Mouse (Mus musculus) heart, embryonic 13.5 days (tissue): Measurements from ENCODE around the gene Pacrg. TPM values are rescaled to one million over a fixed set of nuclear protein-coding genes. Genes with fewer than 3 reads are reported as not detected.
A peak's percentile ranks its signal among the peaks of the same experiment; 100 is the strongest.

Experiments used
- ATAC-seq: fragments of 200-750 bp; cut with Nextera tagmentation; 2 replicates; pipeline ENCODE4 v1.8.0; 2017; ENCODE audit warnings: moderate TSS enrichment; ENCODE audit not compliant: insufficient number of reproducible peaks, low FRiP score, low TSS enrichment; ENCODE audit errors: extremely low read depth
- H3K27ac ChIP-seq: fragments of 300-500 bp; sonication (generic); replicated peaks from 2 replicates; pipeline ENCODE4 v1.5.1; 2015; ENCODE audit warnings: moderate library complexity, mild to moderate bottlenecking, inconsistent platforms
- H3K27me3 ChIP-seq: fragments of 300-500 bp; sonication (generic); replicated peaks from 2 replicates; pipeline ENCODE4 v1.6.1; 2015; ENCODE audit warnings: mild to moderate bottlenecking, inconsistent platforms
- H3K36me3 ChIP-seq: fragments of 300-500 bp; sonication (generic); 2 replicates; pipeline ENCODE4 v1.6.1; 2015; ENCODE audit warnings: mild to moderate bottlenecking, inconsistent platforms
- H3K4me1 ChIP-seq: fragments of 300-500 bp; sonication (generic); 2 replicates; pipeline ENCODE4 v1.6.1; 2015; ENCODE audit warnings: inconsistent platforms
- H3K4me2 ChIP-seq: fragments of 300-500 bp; sonication (generic); 2 replicates; pipeline ENCODE4 v1.6.1; 2015; ENCODE audit warnings: inconsistent platforms, mild to moderate bottlenecking, moderate library complexity
- H3K4me3 ChIP-seq: fragments of 300-500 bp; sonication (generic); 2 replicates; pipeline ENCODE4 v1.5.1; 2015; ENCODE audit warnings: moderate library complexity, mild to moderate bottlenecking, inconsistent platforms
- H3K9ac ChIP-seq: fragments of 300-500 bp; sonication (generic); 2 replicates; pipeline ENCODE4 v1.6.1; 2015; ENCODE audit warnings: inconsistent platforms, mild to moderate bottlenecking, moderate library complexity
- H3K9me3 ChIP-seq: fragments of 300-500 bp; sonication (generic); 2 replicates; pipeline ENCODE4 v1.6.1; 2016; ENCODE audit warnings: inconsistent platforms
- WGBS: fragments of 180-500 bp; shearing (Covaris S2); methylation state at CpG from one replicate; pipeline ENCODE4 v1.1.7; 2015; ENCODE audit warnings: mixed read lengths; 5-methylcytosine and 5-hydroxymethylcytosine counted together
- polyA plus RNA-seq: library from polyadenylated mRNA; unstranded; fragments of >200 nt; fragmentation: Nextera tagmentation; extraction: Ambion mirVana; gene quantifications from 2 replicates; pipeline ENCODE4 v1.2.1, GENCODE M21; 2015

The Pacrg gene
- polyA plus RNA-seq, 1 experiment from 2014 or later: 0.64 TPM

DNA sequence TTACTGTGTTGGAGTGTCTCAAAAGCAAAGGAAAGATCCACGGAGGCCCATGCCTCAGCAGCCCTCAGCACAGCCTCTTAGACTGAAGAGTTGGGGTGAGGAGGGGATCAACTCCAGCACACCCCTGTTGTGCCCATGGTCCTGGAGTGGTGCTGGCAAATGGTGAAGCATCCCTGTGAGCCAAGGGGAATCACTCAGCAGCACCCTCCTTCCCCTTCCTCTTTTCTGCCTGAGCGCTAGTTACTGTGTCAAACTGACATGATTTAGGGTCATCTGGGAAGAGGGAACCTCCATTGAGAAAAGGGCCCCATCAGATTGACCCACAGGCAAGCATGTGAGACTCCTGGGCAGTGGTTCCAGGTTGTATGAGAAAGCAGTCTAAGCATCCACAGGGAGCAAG lies 299.3 kb downstream of the Pacrg start:
- H3K36me3 ChIP-seq: no peaks in the 10 kb centered on the region
- 68% methylated on average over 2 of the region's 2 CpGs for WGBS
- H3K4me2 ChIP-seq: no peak overlapping the region

DNA sequence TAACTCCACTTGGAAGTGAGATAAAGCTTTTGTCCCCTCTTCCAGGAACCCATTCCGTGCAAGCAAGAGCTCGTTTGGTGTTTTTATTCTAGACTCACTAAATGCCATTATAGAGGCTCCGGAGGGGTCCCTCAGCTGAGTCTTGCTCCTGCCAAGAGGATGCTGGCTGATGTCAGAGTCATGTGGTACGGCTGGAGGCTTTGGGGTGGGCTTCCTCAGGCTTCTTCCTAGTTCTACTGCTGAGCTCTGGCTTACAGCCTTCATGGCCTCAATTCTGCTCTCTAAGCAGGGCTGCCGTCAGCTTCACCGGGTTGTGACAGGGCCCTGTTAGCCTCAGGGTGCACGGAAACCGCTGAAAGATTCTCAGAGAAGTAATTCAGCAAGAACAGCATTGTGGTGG lies 305.9 kb downstream of the Pacrg start:
- 56% methylated on average over 8 of the region's 8 CpGs for WGBS
- Histone ChIP-seq H3K27ac (no peak overlapping the region), H3K4me1 (peaks cover 19% of the 10 kb centered on the region), H3K4me2 (no peak overlapping the region; the same call in 1 of the 2 replicates), H3K9me3 (no peaks in the 10 kb centered on the region), H3K4me3 (no peak overlapping the region), H3K36me3 (no peaks in the 10 kb centered on the region), H3K27me3 (no peaks in the 10 kb centered on the region), H3K9ac (no peak overlapping the region)
- no peak for ATAC-seq

More for the DNA sequence above, 299.3 kb downstream of the Pacrg start:
- Histone ChIP-seq H3K9ac (no peak overlapping the region), H3K27ac (no peak overlapping the region), H3K4me1 (no peaks in the 10 kb centered on the region), H3K27me3 (no peaks in the 10 kb centered on the region), H3K4me3 (no peak overlapping the region), H3K9me3 (no peaks in the 10 kb centered on the region)
- no peak for ATAC-seq

DNA sequence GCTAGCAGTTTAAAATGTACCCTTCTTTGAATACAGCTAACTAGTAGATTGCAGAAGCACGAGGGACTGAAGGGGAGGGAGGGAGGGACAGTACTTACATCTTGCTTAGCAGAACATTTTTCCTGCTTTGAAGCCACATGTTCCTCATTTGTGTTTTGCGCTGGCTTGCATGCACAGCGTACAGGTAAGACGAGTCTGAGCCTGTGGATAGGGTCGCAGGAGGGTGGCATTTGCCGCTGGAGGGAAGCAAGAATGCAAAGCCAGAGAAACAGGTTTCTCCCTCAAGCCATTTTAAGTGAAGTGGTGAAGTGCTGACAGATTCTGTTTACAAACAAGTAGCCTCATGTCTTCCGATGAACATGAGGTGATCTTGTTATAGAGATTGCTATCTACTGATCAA lies 306.6 kb downstream of the Pacrg start:
- 65% methylated on average over 7 of the region's 7 CpGs for WGBS

DNA sequence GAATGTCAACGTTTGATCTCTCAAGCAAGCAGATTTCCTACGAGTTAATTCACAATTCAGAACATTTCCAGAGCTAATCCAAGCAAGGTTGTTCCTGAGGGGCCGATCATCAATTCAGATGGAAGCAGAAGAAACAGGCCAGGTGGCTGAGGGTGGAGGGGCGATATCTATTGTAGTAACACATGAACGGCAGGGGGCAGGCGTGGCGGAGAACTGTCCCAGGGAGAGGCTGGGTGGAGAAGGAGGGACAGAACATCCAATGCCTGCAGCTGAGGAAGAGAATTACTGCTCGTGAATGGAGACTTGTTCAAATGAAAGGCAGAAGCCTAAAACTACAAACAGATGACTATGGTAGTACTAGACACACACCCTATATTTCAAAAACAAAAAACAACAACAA lies 309.1 kb downstream of the Pacrg start:
- Histone ChIP-seq H3K4me1 (peaks cover 19% of the 10 kb centered on the region), H3K9me3 (no peaks in the 10 kb centered on the region), H3K27me3 (no peaks in the 10 kb centered on the region), H3K9ac (no peak overlapping the region), H3K27ac (no peak overlapping the region), H3K4me3 (no peak overlapping the region), H3K4me2 (no peak overlapping the region), H3K36me3 (no peaks in the 10 kb centered on the region)
- 34% methylated on average over 8 of the region's 8 CpGs for WGBS
- ATAC-seq: no peak

More for the DNA sequence above, 306.6 kb downstream of the Pacrg start:
- Histone ChIP-seq H3K4me2 (no peak overlapping the region), H3K36me3 (no peaks in the 10 kb centered on the region), H3K27ac (no peak overlapping the region), H3K9me3 (no peaks in the 10 kb centered on the region), H3K9ac (no peak overlapping the region), H3K4me3 (no peak overlapping the region), H3K4me1 (peaks cover 19% of the 10 kb centered on the region), H3K27me3 (no peaks in the 10 kb centered on the region)
- ATAC-seq: no peak

- no peak overlapping the region for H3K9ac ChIP-seq
- 62% methylated on average over 3 of the region's 3 CpGs for WGBS
- peaks cover 19% of the 10 kb centered on the region for H3K4me1 ChIP-seq
- no peak for ATAC-seq
- H3K4me2 ChIP-seq: no peak overlapping the region
- no peaks in the 10 kb centered on the region for H3K36me3 ChIP-seq
- no peak overlapping the region for H3K27ac ChIP-seq
- no peaks in the 10 kb centered on the region for H3K27me3 ChIP-seq
- H3K4me3 ChIP-seq: no peak overlapping the region
- no peaks in the 10 kb centered on the region for H3K9me3 ChIP-seq
Observed at GRCm38 (mm10) chr17:10529329-10529955, 310.7 kb downstream of the Pacrg start.

DNA sequence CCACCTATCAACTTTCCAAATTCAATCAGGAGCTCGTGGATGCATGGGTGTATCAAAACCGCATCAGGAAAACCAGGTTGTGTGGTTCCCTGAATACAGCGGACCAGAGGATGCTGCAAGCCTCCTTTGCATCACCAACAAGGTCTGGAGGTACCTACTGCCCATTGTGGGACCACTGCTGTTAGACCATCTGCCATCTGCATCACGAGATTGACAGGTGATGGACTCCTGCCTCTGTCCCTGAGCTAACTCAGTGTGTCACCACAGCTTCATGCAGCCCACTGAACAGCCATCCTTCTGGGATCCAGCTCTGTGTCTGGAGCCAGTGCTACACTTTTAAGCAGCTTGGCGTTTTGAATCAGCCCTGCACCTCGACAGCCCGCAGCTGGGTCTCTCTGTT lies 318.8 kb downstream of the Pacrg start:
- Histone ChIP-seq H3K4me1 (peaks cover 14% of the 10 kb centered on the region), H3K27me3 (0 out of 2 replicates have a peak, but pooled peaks cover 1% of the 10 kb centered on the region), H3K27ac (no peak overlapping the region), H3K4me3 (no peak overlapping the region), H3K9me3 (no peaks in the 10 kb centered on the region), H3K9ac (no peak overlapping the region), H3K4me2 (no peak overlapping the region), H3K36me3 (no peaks in the 10 kb centered on the region)
- no peak for ATAC-seq
- WGBS: 76% methylated on average over 7 of the region's 7 CpGs

DNA sequence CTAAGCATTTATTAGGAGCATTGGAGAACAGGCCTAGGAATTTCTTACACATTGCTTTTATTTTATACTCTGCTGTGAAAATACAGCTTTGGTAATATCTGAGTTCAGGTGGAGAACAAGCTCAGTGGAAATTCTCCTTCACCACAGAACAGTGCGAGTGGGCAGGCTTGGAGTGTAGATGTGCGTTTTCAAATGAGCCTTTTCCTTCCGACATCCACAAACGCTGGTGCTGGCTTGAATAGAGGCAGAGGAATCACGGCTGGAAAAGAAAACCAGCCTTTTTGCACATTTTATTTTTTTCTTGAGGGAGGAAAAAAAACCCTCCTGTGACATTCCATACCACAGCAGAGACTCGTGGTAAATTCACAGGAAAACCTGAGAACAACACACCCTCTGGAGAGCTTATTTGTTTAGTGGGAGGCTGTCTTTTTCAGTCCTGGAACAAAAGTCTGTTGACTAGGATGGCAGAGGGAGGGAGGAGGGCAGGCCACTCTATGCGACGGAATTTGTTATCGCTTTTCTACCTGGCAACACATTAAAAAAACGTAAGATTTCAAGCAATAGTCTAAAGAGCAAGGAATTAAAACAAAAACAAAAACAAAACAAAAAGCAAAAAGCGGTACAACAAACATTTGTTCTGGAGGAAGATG lies 320.5 kb downstream of the Pacrg start:
- no peak for ATAC-seq
- Histone ChIP-seq H3K9me3 (no peaks in the 10 kb centered on the region), H3K4me1 (peaks cover 14% of the 10 kb centered on the region), H3K27me3 (peaks cover 3% of the 10 kb centered on the region; the same call in 1 of the 2 replicates), H3K9ac (no peak overlapping the region; the same call in 1 of the 2 replicates), H3K27ac (no peak overlapping the region), H3K4me3 (no peak overlapping the region), H3K4me2 (peak overlapping the region; percentile 41), H3K36me3 (no peaks in the 10 kb centered on the region)
- WGBS: 47% methylated on average over 11 of the region's 11 CpGs

- WGBS: 75% methylated on average over 6 of the region's 6 CpGs
- Histone ChIP-seq H3K4me2 (no peak overlapping the region), H3K9me3 (no peaks in the 10 kb centered on the region), H3K4me1 (peaks cover 6% of the 10 kb centered on the region; the same call in 1 of the 2 replicates), H3K4me3 (no peak overlapping the region), H3K27me3 (peaks cover 3% of the 10 kb centered on the region; the same call in 1 of the 2 replicates), H3K9ac (no peak overlapping the region), H3K36me3 (no peaks in the 10 kb centered on the region), H3K27ac (no peak overlapping the region)
- ATAC-seq: no peak
Observed at GRCm38 (mm10) chr17:10514812-10515211, 325.3 kb downstream of the Pacrg start.

GRCm38 (mm10) chr17:10510913-10511759 lies 329.0 kb downstream of the Pacrg start:
- WGBS: 64% methylated on average over 10 of the region's 10 CpGs

DNA sequence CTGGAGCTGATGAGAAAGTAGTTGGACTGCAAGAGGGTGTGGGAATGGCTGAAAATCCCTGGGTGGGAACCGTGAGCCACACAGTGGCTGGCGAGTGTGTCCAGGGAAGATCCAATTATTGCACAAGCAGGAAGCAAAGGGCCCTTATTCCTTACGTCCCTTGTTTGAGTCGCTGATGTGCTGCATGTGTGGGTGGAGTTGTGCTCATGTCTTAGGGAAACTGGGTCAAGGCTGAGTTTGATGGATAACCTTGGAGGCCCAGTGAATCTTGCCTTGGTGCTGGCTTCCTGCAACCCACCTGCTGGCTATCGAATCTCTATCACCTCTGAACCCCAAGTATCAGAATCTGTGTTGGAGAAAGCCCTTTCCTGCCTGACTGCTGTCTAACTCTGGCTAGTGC lies 329.6 kb downstream of the Pacrg start:
- no peak overlapping the region for H3K9ac ChIP-seq
- H3K9me3 ChIP-seq: no peaks in the 10 kb centered on the region
- H3K4me3 ChIP-seq: no peak overlapping the region
- no peaks in the 10 kb centered on the region for H3K36me3 ChIP-seq
- ATAC-seq: no peak
- H3K27me3 ChIP-seq: no peaks in the 10 kb centered on the region
- H3K4me1 ChIP-seq: peaks cover 7% of the 10 kb centered on the region; the same call in 1 of the 2 replicates
- WGBS: 72% methylated on average over 5 of the region's 5 CpGs
- no peak overlapping the region for H3K27ac ChIP-seq
- H3K4me2 ChIP-seq: no peak overlapping the region

More at GRCm38 (mm10) chr17:10510913-10511759, 329.0 kb downstream of the Pacrg start:
- H3K27me3 ChIP-seq: peaks cover under 1% of the 10 kb centered on the region; the same call in 1 of the 2 replicates
- no peak for ATAC-seq
- no peaks in the 10 kb centered on the region for H3K9me3 ChIP-seq
- peaks cover 7% of the 10 kb centered on the region; the same call in 1 of the 2 replicates for H3K4me1 ChIP-seq
- no peak overlapping the region for H3K4me2 ChIP-seq
- H3K27ac ChIP-seq: no peak overlapping the region
- H3K4me3 ChIP-seq: no peak overlapping the region
- no peak overlapping the region for H3K9ac ChIP-seq
- H3K36me3 ChIP-seq: no peaks in the 10 kb centered on the region

DNA sequence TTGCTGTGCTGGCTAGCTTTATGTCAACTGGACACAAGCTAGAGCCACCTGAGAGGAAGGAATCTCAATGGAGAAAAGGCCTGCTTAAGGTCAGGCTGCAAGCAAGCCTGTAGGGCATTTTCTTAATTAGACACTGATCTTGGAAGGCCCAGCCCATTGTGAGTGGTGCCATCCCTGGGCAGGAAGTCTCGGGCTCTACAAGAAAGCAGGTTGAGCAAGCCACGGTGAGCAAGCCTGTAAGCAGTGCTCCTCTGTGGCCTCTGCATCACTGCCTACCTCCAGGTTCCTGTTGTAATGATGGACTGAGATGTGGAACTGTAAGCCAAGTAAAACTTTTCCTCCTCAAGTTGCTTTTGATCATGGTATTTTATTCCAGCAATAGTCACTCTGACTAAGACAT lies 332.0 kb downstream of the Pacrg start:
- ATAC-seq: no peak
- Histone ChIP-seq H3K9me3 (no peaks in the 10 kb centered on the region), H3K4me3 (no peak overlapping the region)

More for the DNA sequence above, 332.0 kb downstream of the Pacrg start:
- Histone ChIP-seq H3K4me2 (no peak overlapping the region), H3K27me3 (no peaks in the 10 kb centered on the region), H3K27ac (no peak overlapping the region), H3K36me3 (no peaks in the 10 kb centered on the region), H3K9ac (no peak overlapping the region), H3K4me1 (peaks cover 7% of the 10 kb centered on the region; the same call in 1 of the 2 replicates)
- 77% methylated on average over 2 of the region's 2 CpGs for WGBS
